Mouse (Mus musculus): ENCODE results near the gene Usp35.
A peak's percentile ranks its signal among the peaks of the same experiment; 100 is the strongest.

The Usp35 gene

GRCm38 (mm10) chr7:97314646-97315045, 17.2 kb downstream of the Usp35 start:
- DNase-seq (ENCODE audit: low read depth, low spot score): no peak

GRCm38 (mm10) chr7:97313364-97313995, 18.3 kb downstream of the Usp35 start:
- DNase-seq (ENCODE audit: low read depth, low spot score): no peak

- DNase-seq (ENCODE audit: low read depth, low spot score): no peak
Measured at GRCm38 (mm10) chr7:97312856-97313255, 19.0 kb downstream of the Usp35 start.

- no peak for DNase-seq (ENCODE audit: low read depth, low spot score)
Measured at GRCm38 (mm10) chr7:97312196-97312595, 19.6 kb downstream of the Usp35 start.

GRCm38 (mm10) chr7:97311620-97312019, 20.2 kb downstream of the Usp35 start:
- no peak for DNase-seq (ENCODE audit: low read depth, low spot score)

GRCm38 (mm10) chr7:97310341-97310635, 21.5 kb downstream of the Usp35 start:
- DNase-seq (ENCODE audit: low read depth, low spot score): no peak

- no peak for DNase-seq (ENCODE audit: low read depth, low spot score)
Measured at GRCm38 (mm10) chr7:97309461-97310340, 22.1 kb downstream of the Usp35 start.

GRCm38 (mm10) chr7:97307546-97307945, 24.3 kb downstream of the Usp35 start:
- DNase-seq (ENCODE audit: low read depth, low spot score): no peak

GRCm38 (mm10) chr7:97306813-97307212, 25.0 kb downstream of the Usp35 start:
- no peak for DNase-seq (ENCODE audit: low read depth, low spot score)

- no peak for DNase-seq (ENCODE audit: low read depth, low spot score)
Measured at GRCm38 (mm10) chr7:97305206-97305605, 26.6 kb downstream of the Usp35 start.

GRCm38 (mm10) chr7:97304471-97304870, 27.3 kb downstream of the Usp35 start:
- DNase-seq (ENCODE audit: low read depth, low spot score): no peak

- no peak for DNase-seq (ENCODE audit: low read depth, low spot score)
Measured at GRCm38 (mm10) chr7:97303614-97304013, 28.2 kb downstream of the Usp35 start.

- DNase-seq (ENCODE audit: low read depth, low spot score): no peak
Measured at GRCm38 (mm10) chr7:97302876-97303275, 28.9 kb downstream of the Usp35 start.

GRCm38 (mm10) chr7:97302261-97302660, 29.6 kb downstream of the Usp35 start:
- no peak for DNase-seq (ENCODE audit: low read depth, low spot score)

GRCm38 (mm10) chr7:97301321-97301720, 30.5 kb downstream of the Usp35 start:
- no peak for DNase-seq (ENCODE audit: low read depth, low spot score)

- no peak for DNase-seq (ENCODE audit: low read depth, low spot score)
Measured at GRCm38 (mm10) chr7:97300914-97301313, 30.9 kb downstream of the Usp35 start.

- no peak for DNase-seq (ENCODE audit: low read depth, low spot score)
Measured at GRCm38 (mm10) chr7:97298943-97299342, 32.9 kb downstream of the Usp35 start.

GRCm38 (mm10) chr7:97298279-97298678, 33.5 kb downstream of the Usp35 start:
- DNase-seq (ENCODE audit: low read depth, low spot score): no peak

- DNase-seq (ENCODE audit: low read depth, low spot score): peak; percentile 58
Measured at GRCm38 (mm10) chr7:97297466-97297865, 34.4 kb downstream of the Usp35 start.

- no peak for DNase-seq (ENCODE audit: low read depth, low spot score)
Measured at GRCm38 (mm10) chr7:97296986-97297385, 34.8 kb downstream of the Usp35 start.

GRCm38 (mm10) chr7:97271068-97271467, 60.8 kb downstream of the Usp35 start:
- no peak for DNase-seq (ENCODE audit: low read depth, low spot score)

GRCm38 (mm10) chr7:97270367-97270766, 61.5 kb downstream of the Usp35 start:
- no peak for DNase-seq (ENCODE audit: low read depth, low spot score)

GRCm38 (mm10) chr7:97262541-97262940, 69.3 kb downstream of the Usp35 start:
- DNase-seq (ENCODE audit: low read depth, low spot score): no peak
